Mouse (Mus musculus) erythroblast, embryonic 14.5 days (primary cell): Measurements from ENCODE around the gene Med12.

Source experiments
- GATA1 ChIP-seq: IDR thresholded peaks from 2 replicates; pipeline ENCODE4 v1.6.1; 2012; ENCODE audit warnings: low read length, inconsistent platforms, mixed read lengths
- TAL1 ChIP-seq: IDR thresholded peaks from 3 replicates; pipeline ENCODE4 v1.6.1; 2012; ENCODE audit warnings: low read length, inconsistent platforms, mixed read lengths

- TF ChIP-seq GATA1 (no peak), TAL1 (no peak)
These were observed 35.5 kb downstream of the Med12 start for GRCm38 (mm10) chrX:101309299-101309698.
